Mouse (Mus musculus) lung, adult 2 months (tissue): ENCODE data around the gene Hist1h4f. TPM values are rescaled to one million over a fixed set of nuclear protein-coding genes. Genes with fewer than 3 reads are reported as not detected.
"Not testable (repeated sequence)": the region's sequence is repeated elsewhere in the genome, so short reads cannot be mapped to it uniquely, and the experiment has no call there.

Experiments
- DNase-seq: peaks from one replicate; pipeline ENCODE4 v3.0.0; 2022
- H3K4me1 ChIP-seq: fragments of 200-500 bp; 2 replicates; pipeline ENCODE4 v1.6.1; 2011; ENCODE audit warnings: low read length; ENCODE audit not compliant: control insufficient read depth, insufficient read depth
- H3K4me3 ChIP-seq: fragments of 200-500 bp; replicated peaks from 2 replicates; pipeline ENCODE3; 2011; ENCODE audit warnings: low read depth, mild to moderate bottlenecking, control low read depth, low read length; ENCODE audit errors: extremely low read depth
- CTCF ChIP-seq: fragments of 200-500 bp; IDR thresholded peaks from 2 replicates; pipeline ENCODE4 v1.5.1; 2011; ENCODE audit warnings: mild to moderate bottlenecking, low read length, control low read depth; ENCODE audit not compliant: insufficient read depth
- POLR2A ChIP-seq: fragments of 200-500 bp; IDR thresholded peaks from 2 replicates; pipeline ENCODE4 v1.6.1; 2011; ENCODE audit warnings: low read depth, mild to moderate bottlenecking, control low read depth, low read length, borderline replicate concordance; ENCODE audit errors: extremely low read depth
- WGBS: fragments of 180-500 bp; shearing (Covaris S2); methylation state at CpG from one replicate; pipeline ENCODE4 v1.1.7; 2018; 5-methylcytosine and 5-hydroxymethylcytosine counted together
- polyA plus RNA-seq: library from polyadenylated mRNA; depleted of rRNA; stranded (reverse); fragments of >200 nt; gene quantifications from 2 replicates; pipeline ENCODE4 v1.2.3, GENCODE M21; 2012

Gene Hist1h4f
- polyA plus RNA-seq, 1 experiment: 1.4 TPM

GRCm38 (mm10) chr13:23534368-23535131, 16.9 kb downstream of the Hist1h4f start:
- H3K4me3 ChIP-seq: peak overlapping the region; percentile 13
- DNase-seq: no peak
- WGBS: under 1% methylated on average over 15 of the region's 15 CpGs
- H3K4me1 ChIP-seq: peaks cover 2% of the 10 kb centered on the region
- TF ChIP-seq POLR2A (no peak), CTCF (no peak)

GRCm38 (mm10) chr13:23533560-23534367, 17.7 kb downstream of the Hist1h4f start, which contains the start of gene Hist1h2af:
Hist1h2af (plus strand) TSS chr13:23533906.
- H3K4me3 ChIP-seq, H3K4me1 ChIP-seq: not testable (repeated sequence)
- DNase-seq: peak; percentile 34
- whole genome bisulfite sequencing: under 1% methylated on average over 28 of the region's 53 CpGs

- WGBS: 19% methylated on average over 9 of the region's 9 CpGs
- no peak for TF ChIP-seq POLR2A
- H3K4me3 ChIP-seq: no peak overlapping the region
- DNase-seq: no peak
- H3K4me1 ChIP-seq: peaks cover 2% of the 10 kb centered on the region
These were observed 19.0 kb downstream of the Hist1h4f start for GRCm38 (mm10) chr13:23532262-23533075.

DNA sequence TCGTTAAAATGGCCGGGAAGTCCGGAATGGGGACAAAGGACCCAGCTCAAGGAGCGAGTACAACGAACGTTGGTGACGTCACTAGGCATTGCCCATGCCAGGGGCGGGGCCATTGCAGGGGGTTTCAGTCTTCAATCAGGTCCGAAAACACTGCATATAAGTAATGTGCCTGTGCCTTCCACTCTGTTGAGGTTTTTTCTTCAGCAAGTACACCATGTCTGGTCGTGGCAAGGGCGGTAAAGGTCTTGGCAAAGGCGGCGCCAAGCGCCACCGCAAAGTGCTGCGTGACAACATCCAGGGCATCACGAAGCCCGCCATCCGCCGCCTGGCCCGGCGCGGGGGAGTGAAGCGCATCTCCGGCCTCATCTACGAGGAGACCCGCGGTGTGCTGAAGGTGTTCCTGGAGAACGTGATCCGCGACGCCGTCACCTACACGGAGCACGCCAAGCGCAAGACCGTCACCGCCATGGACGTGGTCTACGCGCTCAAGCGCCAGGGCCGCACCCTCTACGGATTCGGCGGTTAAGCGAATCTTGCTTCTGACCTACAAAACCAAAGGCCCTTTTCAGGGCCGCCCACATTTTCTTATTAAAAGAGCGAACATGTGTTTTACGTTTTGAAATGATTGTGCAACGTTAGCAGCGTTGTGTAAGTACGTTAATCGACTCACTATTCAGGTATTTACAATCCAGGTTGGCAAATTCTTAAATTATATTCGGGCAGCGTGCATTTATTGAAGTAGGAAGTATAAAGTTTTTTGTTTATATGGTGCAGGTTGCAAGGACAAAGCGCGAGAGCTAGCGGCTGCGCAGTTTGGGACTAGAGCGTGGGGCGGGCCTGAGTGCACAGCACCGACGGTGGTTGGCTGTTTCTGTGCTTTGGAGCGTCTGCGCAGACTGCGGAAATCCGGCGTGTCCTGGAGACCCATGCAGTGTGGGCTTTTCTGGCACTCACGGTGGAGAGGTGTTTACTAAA, 20.3 kb downstream of the Hist1h4f start, which contains the start of gene Hist1h4h:
Gene Hist1h4h (plus strand): TSS at position 150 of the 975 bp plus-strand sequence.
- peak; percentile 96 for DNase-seq
- WGBS: under 1% methylated on average over 62 of the region's 70 CpGs

DNA sequence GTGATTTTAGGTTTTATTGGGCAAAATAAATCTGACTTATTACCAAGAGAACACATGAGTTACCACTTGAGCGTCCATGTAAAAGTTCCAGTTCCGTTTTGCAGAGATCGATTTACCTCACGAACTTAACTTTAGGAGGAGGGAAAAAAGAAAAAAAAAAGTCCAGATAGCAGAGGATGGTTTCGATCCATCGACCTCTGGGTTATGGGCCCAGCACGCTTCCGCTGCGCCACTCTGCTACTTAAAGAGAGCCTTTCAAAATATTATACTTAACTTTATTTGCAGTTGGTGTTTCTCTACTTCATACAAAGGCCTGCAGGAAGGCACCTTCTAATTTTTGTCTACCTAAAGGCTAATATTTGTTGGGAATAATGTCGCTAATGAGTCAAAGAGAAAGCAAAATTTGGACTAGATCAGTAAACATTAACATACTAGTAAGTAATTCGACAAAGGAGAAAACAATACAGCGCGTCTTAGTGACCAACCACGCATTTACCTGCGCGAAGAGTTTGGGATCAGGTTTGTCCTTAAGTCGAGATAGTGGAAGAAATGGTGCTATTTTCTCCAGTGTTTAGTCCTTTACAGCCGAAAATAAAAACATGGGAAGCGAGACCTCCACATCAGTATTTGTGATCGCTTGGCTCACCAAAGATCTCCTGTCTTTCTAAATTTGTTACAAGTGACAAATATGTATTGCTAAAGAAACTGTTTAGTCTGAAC, 21.1 kb downstream of the Hist1h4f start:
- under 1% methylated on average over 20 of the region's 20 CpGs for WGBS
- H3K4me1 ChIP-seq: peaks cover 5% of the 10 kb centered on the region
- H3K4me3 ChIP-seq: peak overlapping the region; percentile 73
- TF ChIP-seq CTCF: no peak
- TF ChIP-seq POLR2A: no peak
- peak; percentile 61 for DNase-seq

More for the DNA sequence above, 20.3 kb downstream of the Hist1h4f start, which contains the start of gene Hist1h4h:
- H3K4me1 ChIP-seq: peaks cover 5% of the 10 kb centered on the region
- TF ChIP-seq CTCF (no peak), POLR2A (peak; percentile 98)
- H3K4me3 ChIP-seq: peak within 1 kb of the TSS; percentile 73

DNA sequence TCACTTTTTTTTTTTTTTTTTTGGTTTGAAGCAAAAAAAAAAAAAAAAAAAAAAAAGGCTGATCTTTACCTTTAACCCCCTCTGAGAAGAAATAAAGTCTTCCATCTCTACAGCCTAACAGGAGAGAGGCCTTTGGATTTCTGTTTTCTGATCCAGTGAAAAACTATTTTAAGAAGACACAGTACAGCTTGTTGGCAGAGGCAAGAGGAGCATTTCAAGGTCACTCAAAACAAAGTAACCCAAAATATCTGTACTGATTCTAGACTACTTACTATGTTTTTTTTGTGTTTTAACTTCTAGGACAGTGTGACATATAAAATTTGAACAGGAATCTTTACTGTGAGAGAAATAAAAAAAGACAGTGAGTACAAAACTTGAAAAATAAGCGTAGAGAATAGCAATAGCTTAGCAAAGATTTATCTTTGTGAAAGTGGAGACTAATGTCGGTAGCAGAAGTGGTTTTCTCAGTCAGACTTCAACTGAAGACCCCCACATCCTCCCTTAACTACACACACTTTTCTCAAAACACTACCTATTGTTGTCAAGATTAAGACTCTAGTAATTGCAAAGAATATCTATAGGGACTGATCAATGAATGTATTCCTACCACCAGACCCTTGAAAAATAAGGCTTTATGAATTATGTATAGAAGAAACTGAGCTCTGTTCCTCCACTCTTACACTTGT, 21.8 kb downstream of the Hist1h4f start:
- DNase-seq: no peak
- TF ChIP-seq CTCF (no peak), POLR2A (no peak)
- H3K4me1 ChIP-seq: peaks cover 5% of the 10 kb centered on the region
- H3K4me3 ChIP-seq: no peak overlapping the region
- 24% methylated on average over 2 of the region's 2 CpGs for WGBS

DNA sequence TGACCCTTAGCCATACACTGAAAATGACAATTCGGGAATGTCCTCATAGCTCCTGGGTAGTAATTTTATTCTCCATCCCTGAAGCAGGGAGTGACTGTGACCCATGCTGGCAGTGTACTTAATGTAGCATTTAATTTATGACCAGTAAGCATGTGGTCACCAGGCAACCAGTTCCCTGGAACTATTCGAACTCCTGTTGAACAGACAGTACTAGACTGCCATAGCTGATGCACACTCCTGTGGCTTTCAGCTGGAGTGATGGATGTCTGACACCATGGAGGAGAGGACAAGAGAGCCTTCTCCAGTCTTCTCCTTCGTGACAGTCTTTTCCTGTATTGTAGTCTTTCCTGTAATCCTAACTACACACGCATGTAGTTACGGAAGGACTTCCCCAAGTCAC, 22.4 kb downstream of the Hist1h4f start:
- TF ChIP-seq CTCF (no peak), POLR2A (no peak)
- DNase-seq: no peak
- WGBS: 83% methylated on average over 5 of the region's 5 CpGs
- H3K4me1 ChIP-seq: peaks cover 3% of the 10 kb centered on the region
- H3K4me3 ChIP-seq: no peak overlapping the region

DNA sequence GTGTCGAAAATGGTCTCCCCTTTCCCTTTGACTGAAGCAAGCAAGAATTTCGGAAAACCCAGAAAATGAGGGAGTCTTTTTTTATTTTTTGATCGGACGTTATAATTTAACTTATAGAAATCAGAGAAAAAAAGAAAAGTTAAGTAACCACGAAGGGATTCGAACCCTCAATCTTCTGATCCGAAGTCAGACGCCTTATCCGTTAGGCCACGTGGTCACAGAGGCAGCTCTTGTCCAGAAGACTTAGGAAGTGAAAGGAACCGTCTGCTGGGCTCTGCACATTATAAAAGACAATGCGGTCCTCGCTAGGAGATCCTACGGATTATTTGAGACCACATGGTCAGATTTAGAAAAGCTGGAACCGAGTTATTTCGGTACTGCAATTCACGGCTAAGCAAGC, 25.1 kb downstream of the Hist1h4f start:
- Histone ChIP-seq H3K4me1 (peaks cover 3% of the 10 kb centered on the region), H3K4me3 (peak overlapping the region; percentile 41)
- peak; percentile 88 for DNase-seq
- WGBS: 1% methylated on average over 17 of the region's 17 CpGs
- TF ChIP-seq POLR2A (no peak), CTCF (no peak)
